Mouse (Mus musculus) cerebellum, adult 9-10 months (tissue): Measurements from ENCODE around the gene Hoxb13.

Source experiments
- DNase-seq: peaks from one replicate; pipeline ENCODE4 v3.0.0; 2022

Gene Hoxb13

DNA sequence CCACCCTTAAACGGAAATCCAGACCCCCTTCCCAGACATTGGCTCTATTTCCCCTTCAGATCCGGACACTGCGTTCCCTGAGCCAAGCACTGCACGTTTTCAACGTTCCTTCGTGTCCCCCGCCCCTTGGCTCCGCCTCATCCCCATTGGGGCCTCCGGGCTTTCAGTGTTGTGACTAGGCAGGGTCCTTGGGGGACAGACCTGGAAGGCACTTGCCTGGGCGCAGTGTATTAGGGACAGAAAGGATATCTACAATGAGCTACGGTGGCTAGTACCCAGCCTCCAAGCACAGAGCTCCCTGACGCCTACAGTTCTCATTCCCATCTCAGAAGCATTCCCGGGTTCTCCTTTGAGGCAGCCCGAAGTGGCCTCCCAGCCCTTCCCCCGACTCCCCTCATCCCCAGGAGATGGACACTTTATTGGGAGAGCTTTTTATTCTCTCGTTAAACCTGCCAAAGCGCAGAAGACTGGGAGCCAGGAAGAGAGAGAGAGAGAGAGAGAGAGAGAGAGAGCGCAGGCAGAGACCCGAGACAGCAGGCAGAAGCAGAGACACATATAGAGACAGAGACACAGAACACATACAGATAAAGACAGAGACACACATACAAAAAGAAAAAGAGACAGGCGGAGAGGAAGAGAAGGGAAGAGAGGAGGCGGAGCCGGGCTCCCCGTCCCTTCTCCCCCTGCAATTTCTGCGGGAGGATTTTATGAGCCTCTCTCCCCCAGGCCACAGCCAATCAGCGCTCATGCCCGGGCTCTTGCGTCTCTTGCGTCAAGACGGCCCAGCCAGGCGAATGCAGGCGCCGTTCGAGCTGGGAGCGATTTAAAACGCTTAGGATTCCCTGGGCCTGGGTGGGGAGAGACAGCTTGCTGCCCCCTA is at the start of gene Hoxb13:
TSS of gene Hoxb13 (plus strand) at position 796 of the 880 bp plus-strand sequence.
- no peak for DNase-seq

DNA sequence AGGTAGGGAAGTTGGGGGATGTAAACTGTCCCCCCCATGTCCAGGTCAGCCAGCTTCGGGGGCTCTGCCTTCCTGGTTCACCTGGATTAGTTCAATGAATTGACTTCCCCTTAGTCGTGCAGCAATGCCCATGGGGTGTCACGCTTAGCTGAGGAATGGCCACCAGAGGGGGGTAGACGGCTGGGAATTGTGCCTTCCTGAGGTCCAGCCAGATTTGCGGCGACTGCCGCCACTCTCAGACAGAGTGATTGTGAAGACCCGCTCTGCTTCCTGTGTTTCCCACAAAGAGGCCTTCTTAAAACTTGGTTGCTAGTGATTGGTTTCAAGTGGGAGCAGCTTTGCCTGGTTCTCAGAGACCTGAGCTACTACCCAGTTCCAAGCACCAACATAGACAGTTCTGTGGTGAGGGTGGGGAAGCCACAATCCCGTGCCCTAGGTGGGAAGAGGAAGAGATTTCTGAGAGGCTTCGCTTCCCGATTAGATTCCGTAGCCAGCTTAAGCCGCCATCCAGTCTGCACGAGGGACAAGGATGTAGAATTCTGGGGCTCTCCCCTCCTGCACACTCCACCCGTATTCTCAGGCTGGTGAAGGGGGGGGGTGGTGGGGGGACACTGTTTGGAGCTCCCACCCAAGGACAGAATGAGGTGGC is 48.4 kb upstream of the Hoxb13 start:
- DNase-seq: peak; percentile 8

DNA sequence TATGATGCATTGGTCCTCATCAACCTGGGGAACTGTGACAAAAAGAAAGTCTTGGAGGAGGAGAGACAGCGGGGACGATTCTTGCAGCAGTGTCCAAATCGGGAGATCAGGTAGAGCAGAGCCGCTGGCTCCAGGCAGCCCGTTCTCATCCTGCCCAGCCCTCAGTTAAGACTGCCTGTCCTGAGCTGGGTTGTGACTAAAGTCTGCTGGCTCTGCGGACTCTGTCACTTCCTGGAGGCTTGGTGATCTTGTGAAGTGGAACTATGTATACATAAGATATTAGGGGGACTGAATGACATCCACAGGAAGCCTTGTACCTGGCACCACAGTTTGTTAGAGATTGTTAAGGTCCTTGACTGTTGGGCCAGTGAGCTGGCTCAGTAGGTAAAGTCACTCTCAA is 46.6 kb upstream of the Hoxb13 start:
- no peak for DNase-seq

DNA sequence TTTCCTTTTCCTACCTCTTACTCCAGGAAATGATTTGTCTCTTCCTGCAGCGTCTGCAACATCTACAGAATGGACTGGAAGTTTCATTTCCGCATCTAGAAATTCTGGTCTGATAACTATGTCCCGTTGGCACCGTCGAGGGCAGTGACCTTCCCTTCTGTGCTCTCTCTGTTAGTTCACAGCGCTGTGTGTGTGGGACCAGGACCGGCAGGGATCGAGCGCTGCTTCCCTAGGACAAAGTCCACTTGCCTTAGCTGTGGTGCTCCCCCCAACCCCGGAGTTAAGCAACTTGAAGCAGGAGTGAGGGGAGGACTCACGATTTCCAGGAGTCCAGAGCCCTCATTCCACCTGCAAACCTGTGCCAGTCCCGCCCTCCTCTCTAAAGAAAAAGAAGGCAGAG is 29.3 kb upstream of the Hoxb13 start:
- no peak for DNase-seq

DNA sequence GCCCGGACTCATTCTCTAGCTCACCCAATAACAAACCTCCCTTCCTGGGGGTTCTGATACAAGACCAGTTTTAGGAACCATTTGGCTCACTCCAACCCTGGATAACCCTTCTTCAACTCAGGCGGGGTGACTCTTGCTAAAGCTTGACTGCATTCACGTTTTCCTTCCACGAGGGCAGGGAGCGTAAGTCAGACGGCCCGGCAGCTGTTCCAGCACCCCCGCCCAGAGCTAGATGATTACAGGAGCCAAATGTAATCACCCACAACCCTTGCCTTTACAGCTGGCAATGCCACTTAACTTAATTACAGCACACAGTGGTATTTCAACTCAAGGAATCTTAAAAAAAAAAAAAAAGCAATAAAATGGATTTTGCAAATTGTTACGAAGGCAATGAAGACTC is 26.0 kb upstream of the Hoxb13 start:
- no peak for DNase-seq

DNA sequence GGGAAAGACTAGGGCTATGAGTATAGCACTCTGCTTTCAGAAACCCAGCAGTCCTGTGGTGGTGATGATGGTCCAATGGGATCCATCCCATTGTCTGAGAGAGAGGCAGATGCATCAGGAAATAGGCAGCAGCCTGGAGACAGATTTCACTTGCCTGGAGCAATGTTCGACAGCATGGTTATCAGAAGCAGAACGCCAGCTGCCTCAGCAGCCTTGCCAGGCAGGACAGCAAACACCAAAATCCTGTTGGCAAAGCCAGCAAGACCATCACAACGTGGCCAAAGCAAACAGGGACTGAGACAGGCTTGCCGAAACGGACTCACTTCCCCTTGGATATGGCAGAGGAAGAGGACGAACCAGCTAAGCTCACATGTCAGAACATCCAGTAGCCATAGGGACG is 25.1 kb upstream of the Hoxb13 start:
- no peak for DNase-seq

DNA sequence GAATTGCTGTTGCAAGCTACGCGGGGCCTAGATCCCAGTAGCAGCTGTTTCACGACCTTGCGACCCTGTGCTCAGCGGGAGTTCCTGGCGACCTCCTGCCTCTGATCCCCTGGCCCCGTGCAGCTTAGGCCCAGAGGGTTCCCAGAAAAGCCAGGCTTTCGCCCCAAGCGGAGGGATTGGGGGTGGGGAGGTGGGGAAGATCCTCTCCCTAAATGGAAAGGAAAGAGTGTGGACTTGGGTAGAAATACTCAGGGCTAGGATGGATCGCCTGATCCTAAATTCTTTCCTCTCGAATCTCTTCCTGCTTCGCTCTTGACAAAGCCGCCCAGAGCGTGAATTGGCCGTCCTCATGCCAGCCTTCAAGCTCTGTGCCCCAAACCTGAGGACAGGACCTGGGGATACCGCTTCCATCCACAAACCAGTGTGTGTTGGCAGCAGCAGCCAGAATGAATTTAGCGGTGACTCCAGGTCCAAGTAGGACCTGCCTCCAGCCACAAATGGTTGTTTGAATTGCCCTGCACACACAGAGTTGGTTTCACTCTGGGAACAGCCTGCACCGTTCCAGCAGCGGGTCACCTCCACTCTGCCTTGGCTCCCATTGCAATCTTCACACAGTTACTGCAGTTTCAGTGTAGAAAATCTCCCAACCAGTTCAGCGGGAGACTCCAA is 23.3 kb upstream of the Hoxb13 start:
- DNase-seq: no peak

DNA sequence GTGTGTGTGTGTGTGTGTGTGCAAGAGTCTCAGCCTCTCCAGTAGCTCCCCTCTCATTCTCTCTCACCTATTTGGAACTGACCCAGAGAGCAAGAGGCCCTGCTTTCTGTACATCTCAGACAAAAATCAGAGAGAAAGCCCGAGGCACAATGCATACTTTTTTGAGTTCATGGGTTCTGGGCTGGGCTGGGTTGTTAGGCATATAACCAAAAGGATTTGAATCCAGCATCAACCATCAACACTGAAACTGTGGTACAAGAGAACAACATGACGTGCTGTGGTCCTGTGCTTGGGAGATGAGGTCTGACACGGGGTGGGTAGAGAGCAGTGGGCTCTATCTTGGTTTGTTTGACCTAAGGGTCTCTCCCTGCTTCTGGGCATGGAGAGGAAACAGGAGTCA is 22.5 kb upstream of the Hoxb13 start:
- no peak for DNase-seq

DNA sequence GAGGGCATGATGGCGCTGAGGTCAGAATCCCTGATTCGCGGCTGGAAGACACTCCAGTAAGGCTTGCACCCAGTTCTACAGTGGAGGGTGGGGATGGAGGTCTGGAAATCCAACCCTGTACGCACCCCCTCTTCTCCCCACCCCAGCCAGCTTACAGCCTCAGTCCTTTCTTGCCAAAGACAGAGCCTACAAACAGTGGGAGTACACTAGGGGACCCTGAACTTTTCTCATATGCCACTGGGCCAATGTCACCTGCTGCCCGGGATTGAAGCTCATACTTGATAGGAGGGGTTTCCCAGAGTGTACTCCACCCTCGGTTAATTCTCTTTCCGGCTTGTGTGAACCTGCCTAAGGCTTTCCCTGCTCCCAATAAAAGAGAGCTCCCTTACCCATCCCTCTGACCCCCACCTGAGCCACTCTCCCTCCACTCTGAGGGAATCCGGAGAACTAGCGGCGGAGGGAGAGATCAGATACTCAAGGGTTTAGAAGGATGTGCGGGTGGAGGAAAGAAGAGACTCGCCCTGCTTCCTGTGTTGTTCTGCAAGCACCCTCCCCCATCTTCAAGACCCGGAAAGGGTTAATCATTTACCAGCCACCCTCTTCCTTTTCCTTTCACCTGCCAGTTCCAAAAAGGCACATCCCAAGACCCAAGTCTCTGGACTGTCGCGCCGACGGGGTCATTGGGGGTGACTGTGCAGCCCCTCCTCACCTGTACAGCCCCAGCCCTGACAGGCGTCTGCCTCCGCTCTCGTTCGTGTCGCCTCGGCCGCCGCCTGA is 21.4 kb upstream of the Hoxb13 start:
- no peak for DNase-seq

DNA sequence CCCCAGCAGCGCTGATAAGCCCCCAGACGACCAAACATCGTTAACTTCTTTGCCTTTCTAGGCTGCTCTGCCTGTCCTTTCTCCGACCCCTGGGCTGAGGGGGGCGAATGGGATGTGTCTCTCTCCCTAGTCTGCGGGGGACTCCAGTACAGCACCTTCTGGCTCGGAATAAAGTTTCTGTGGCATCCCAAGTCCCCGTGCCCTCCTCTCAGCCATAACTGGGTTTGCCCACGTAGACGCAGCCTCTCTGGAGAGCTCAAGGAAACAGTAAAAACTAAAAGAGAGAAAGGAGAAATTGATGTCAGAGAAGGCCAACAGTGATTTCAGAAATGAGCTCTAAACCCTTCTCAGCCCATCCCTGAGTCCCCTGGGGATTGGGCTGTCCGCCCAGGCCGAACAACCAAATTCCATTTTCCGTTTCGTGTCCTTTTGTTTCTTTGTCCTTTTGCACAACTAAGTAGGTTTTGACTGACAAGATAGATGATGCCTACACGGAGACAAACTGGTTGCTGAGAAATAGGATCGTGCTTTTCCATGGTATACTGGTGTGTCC is 20.8 kb upstream of the Hoxb13 start:
- no peak for DNase-seq

DNA sequence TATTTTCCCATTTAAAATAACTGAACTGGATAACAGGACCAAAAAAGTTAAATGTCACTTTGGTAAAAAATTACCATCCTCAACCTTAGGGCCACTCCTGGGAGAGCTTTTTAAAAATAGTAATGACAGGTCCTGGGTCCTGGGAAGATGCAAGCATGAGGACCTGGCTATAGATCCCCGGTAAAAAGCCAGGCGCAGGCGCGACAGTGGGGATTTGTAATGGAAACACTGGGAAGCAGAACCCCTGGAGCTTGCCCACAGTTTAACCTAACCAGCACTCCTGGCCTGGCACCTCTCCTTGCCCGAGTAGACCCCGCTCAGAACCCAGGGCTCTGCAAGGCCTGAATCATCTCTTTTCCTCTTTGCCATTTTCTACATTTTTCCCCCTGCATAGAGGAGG is 19.2 kb upstream of the Hoxb13 start:
- DNase-seq: no peak

DNA sequence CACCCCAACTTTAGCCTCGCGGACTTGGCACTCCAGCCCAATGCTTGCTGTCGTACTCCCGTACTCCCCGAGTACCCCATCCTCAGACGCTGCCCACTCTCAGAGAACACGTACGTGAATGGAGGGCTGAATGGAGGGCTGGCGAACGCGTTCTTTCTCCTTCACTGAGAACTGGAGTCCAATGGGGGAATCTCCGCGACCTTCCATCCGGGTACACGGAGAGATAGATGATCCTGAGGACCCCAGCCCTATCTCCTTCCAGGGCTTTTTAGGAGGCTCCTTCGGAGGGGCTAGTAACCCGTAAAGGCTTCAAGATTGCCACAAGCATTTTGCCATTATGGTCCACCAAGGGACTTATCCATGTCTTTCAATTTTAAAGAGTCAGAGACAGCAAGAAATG is 18.6 kb upstream of the Hoxb13 start:
- DNase-seq: no peak

DNA sequence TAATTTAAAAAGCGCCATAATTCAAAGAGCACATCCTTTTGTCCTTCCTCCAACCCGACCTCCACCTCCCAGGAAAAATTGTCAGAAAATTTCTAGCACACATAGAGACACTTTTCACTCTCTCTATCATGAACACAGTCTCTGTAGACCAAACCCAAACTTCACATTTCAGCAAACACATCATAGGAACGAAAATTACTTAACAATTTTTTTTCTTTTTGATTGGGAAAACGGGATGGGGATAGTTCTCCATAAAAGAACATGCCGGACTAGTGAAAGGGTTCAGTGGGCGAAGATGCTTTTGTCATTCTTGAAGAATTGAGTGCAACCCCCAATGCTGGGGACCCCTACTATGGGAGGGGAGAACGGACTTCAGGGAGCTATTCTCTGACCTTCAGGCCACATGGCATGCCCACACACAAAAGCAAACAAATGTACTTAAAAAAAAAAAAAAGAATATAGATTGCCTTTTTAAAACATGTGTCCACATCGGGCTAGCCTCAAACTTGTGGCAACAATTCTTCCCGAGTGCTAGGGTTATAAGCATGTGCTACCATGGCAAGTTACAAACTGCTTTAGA is 18.1 kb upstream of the Hoxb13 start:
- DNase-seq: no peak

DNA sequence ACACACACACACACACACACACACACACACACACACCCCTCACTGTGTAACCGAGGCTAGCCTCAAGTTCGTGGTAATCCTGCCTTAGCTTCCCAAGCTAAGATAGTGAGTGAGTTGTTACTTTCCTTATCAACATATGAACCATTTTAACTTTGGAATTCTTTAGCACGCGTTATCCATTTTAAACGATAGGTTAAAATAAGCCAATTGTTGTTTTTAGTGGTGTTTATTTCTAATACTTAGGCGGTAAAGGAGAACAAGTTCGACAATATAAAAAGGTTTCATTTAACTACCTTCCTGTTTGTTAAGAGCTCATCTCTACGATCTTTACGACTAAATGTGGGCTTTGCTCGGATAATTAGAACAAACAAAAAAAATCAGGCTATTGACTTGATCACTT is 17.3 kb upstream of the Hoxb13 start:
- DNase-seq: no peak

DNA sequence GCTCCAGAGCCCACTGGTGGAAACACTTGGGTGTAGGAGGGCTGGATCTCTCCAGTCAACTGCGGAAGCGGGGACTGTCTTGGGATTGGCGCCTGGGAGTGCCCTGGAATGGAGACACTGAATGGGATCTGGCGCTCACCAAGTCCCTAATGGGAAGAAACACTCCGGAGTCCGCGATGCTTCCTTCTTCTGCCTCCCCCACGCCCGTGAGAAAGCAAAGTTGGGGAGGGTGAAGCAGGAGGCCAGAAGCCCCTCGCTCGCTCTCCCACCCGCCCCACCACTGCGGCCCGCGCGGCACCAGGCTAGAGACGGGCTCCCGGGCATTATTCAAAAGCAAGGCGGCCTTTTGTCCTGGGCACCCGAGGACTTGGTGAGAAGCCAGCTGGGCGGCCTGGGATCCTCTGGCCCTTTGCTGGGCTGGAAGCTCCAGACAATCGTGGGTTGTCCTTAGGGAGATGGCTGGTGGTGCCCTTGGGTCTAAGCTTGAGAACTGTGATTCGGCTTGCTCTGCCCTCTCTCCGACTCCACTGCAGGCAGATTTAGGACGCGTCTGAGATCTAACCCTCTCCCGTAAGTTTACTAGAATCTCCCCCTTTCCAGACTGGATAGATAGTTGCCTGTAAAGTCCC is 16.5 kb upstream of the Hoxb13 start:
- no peak for DNase-seq

DNA sequence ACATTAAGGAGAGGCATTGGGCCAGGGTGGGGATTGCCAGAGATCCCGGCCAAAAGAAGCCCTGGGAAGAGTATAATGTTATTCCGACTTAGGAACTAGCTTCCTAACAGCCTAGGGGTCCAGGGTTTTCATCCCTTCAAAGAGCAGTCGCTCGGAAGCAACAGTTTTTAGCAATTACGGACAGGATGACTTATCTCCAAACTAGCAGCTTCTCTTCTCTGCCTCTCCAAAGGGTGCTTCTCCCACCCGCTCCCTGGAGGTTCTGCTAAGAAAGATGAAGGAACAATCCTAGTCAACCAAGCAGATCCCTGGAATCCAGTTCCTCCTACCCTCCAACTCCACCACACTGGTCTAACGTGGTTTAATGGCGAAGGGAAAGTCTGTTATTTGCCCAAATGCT is 15.8 kb upstream of the Hoxb13 start:
- no peak for DNase-seq

DNA sequence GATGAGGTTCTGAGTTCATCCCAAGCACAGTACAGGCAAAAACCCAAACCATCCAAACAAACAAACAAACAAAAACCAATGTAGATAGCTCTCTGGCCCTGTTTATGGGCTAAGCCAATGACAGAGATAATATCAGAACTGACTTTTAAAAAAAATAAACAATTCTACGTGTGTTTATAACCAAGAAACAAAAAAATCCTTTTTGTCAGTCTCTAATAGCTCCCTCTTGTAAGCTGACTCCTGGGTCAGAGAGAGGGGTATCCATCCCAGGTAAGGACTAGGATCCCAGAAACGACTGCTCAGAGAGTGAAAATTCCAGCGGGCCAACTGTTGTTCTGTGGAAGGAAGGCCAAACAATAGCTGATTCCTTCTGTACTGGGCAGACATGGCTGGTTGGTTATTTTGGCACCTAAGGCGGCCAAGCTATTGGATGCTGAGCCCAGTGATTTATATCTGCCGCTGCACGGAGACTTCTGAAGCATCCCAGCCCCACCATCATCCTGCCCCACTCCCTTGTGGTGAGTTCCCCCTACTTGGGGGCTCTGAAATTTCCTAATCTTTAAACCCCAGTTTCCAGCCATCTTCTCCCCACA is 15.1 kb upstream of the Hoxb13 start:
- no peak for DNase-seq

DNA sequence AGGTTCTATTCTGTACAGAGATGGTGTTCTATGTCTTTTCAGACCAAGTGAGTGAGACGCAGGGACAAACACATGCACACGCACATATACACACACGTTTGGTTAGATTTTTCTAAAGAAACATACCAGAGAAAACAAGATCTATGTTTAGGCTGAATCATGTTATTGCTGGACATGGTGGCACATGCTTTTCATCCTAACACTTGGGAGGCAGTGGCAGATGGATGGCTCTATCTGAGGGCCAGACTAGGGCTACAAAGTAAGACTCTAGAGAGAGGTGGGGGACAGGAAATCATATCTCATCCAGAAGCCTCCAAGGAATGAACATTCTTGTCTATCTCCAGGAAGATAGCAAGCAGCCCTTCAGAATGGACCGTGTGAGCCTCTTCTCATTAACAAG is 13.1 kb upstream of the Hoxb13 start:
- no peak for DNase-seq

DNA sequence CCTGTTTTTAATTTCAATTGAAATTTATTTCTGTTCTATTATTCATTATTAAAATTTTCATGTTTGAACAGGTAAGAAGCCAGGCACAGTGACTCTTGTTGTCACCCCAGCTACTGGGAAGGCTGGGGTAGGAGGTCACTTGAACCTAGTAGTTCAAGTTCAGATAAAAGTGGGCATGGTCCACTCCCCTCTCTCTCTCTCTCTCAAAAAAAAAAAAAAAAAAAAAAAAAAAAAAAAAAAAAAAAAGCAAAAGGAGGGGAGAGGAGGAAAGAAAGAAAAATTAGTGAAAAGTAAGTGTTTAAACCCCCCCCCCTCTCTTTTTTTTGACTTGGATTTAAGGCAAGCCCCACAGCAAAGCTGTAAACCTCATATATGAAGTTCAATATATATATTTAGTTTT is 9.9 kb upstream of the Hoxb13 start:
- no peak for DNase-seq

DNA sequence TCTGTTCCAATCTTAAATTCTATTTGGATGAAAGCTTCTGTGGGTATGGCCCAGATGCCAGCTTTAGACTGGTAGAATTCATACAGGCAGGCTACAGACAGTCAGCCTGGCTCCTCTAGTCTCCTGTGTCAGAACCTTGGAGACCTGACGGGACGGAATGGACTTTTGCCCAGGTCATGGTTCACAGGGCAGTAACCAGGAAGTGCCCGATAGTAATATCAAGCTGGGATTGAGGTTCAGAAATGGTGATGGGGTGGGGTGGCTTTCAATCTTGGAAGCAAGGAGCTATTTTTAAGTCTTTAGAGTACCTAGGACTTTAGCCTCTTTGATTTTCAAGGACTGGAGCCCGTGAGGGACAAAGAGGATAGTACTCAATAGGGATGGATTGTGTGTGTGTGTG is 6.8 kb upstream of the Hoxb13 start:
- no peak for DNase-seq

DNA sequence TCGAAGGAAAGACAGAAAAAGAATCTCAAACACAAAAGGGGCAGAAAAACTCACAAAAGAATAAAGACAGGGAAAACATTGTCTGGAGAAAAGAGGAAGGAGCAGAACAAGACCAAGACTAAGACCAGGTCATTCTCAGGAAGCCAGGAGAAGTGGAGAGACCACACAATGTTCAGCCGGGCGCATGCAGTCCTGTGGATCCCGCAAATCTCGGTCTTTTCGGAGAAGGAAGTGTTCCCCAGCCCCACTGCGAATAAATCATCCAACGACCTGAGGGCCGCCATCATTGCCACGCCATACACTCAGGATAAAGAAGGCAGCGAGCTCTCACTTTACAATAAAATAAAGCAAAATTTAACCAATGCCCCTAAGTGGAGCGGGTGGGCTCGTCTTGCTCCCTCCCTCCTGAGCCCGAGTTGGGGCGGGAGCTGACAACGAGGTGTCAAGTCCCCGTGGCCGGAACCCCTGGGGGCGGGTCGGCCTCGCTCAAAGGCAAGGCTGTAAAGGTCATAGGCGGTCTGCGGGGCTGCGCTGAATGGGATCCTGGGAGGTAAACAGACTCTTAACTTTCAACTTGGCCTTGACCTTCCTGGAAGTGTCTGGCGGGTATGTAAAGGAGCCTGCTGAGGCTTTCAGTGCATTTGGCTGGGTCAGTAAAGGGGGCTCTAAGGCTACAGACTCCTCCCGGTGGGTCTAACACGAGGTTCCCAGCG is 4.2 kb upstream of the Hoxb13 start:
- no peak for DNase-seq
